Mouse (Mus musculus): ENCODE results near the gene Zfp385b. TPM values are rescaled to one million over a fixed set of nuclear protein-coding genes. Genes with fewer than 3 reads are reported as not detected.

Gene Zfp385b
- polyA plus RNA-seq, 1 experiment from 2014 or later, result 6.1 TPM

DNA sequence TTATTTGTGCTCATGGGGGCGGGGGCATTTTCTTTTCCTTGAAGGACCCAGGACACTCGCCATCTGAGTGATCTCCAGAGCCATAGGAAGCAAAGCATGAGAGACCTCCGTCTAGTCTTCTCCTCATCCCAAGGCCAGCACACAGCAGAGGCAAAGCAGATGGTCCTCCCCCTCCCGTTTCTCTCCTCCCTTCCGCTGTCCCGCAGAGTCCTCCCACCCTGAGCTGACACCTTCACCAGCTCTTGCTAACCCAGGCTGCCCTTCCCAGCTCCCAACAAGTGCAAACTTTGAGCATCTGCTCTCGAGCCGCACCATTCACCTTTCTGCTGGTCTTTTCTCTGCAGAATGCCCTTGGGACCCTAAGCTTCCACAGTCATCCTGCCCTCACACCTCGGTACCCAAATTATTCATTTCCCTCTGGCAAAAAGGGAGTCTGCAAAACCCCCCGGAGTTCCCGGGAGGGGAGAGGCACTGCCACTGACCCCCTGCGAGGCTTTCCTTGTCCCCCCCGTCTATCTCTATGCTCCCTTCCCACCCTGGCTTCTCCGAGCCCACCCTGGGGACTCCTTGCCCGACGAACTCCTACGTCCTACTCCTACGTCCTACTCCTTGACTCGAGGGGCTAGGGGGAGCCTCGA lies 3.5 kb downstream of the Zfp385b start:
- Histone ChIP-seq H3K4me3 (replicated peaks) (peak overlapping the region; percentile 74), H3K27me3 (peaks cover 42% of the 10 kb centered on the region), H3K36me3 (no peaks in the 10 kb centered on the region), H3K4me2 (replicated peaks) (peak overlapping the region; percentile 99), H3K9ac (replicated peaks) (peak overlapping the region; percentile 74), H3K4me1 (replicated peaks) (peaks cover 12% of the 10 kb centered on the region), H3K9me3 (no peaks in the 10 kb centered on the region), H3K27ac (no peak overlapping the region)
- ATAC-seq, result peak; percentile 34; the same call in 1 of the 2 replicates
- 8% methylated on average over 20 of the region's 20 CpGs for WGBS

DNA sequence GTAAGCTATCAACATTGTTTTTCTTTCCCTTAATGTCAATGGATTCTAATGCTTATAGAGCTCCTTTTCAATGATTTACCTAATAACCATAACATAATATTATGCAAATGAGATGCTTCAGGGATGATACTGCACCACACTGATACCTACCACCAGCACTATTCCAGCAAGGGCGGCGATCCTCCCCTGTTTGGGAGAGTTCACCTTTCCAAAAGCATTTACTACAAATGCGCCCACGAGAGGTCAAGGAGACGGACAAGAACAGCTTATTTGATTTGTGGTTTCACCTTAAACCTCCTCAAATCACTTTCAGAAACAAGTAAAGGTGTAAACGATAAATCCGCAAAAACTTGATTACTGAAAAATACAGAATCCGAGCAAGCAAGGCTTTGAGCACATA lies 4.5 kb downstream of the Zfp385b start:
- Histone ChIP-seq H3K4me2 (replicated peaks) (no peak overlapping the region), H3K36me3 (no peaks in the 10 kb centered on the region), H3K27ac (no peak overlapping the region), H3K9ac (replicated peaks) (no peak overlapping the region), H3K27me3 (peaks cover 42% of the 10 kb centered on the region), H3K9me3 (no peaks in the 10 kb centered on the region), H3K4me3 (replicated peaks) (no peak overlapping the region), H3K4me1 (replicated peaks) (peaks cover 12% of the 10 kb centered on the region)
- no peak for ATAC-seq
- WGBS, result 89% methylated on average over 8 of the region's 8 CpGs

DNA sequence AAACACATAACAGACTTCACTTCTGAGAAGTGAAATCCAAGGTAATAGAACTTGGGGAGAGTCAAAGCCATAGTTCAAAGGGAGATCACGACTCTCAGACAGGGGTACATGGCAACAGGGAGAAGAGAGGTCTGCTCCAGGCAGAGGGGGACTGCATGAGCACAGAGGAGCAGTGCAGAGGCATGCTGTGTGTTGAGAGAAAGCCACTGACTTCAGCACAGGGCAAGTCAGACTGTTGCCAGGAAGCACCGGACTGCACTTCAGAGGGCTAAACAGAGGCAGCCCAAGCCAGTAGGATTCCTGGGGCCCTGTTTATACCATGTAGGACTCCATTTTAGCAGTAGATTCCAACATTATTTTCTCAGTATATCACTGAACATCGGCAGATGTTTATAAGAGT lies 6.4 kb downstream of the Zfp385b start:
- H3K9me3 ChIP-seq, result no peaks in the 10 kb centered on the region
- H3K4me1 ChIP-seq (replicated peaks), result peaks cover 12% of the 10 kb centered on the region
- no peak overlapping the region for H3K9ac ChIP-seq (replicated peaks)
- no peak overlapping the region for H3K4me3 ChIP-seq (replicated peaks)
- H3K27ac ChIP-seq, result no peak overlapping the region
- 83% methylated on average over 3 of the region's 3 CpGs for WGBS
- H3K27me3 ChIP-seq, result peaks cover 34% of the 10 kb centered on the region
- H3K4me2 ChIP-seq (replicated peaks), result no peak overlapping the region
- no peak for ATAC-seq
- H3K36me3 ChIP-seq, result no peaks in the 10 kb centered on the region

DNA sequence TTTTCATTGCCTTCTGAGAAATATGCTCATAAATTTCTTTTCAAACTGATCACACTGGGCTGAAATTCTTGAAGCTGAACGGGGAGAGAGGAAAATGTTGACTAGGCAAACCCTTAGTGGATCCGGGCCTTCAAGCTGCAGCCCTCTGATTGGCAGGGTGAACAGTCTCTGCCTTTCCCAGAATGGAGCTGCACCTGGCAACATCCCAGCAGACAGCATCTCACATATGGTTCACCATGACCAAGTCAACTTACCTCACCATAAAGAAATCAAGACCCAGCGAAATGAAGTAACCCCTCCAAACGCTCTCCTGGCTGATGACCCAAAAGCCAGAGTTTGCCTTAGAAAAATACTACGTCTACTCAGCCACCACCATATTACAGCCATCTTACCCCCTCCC lies 8.7 kb downstream of the Zfp385b start:
- H3K27ac ChIP-seq, result no peak overlapping the region
- WGBS, result 96% methylated on average over 5 of the region's 5 CpGs
- H3K4me1 ChIP-seq (replicated peaks), result no peaks in the 10 kb centered on the region
- no peak overlapping the region for H3K4me2 ChIP-seq (replicated peaks)
- no peak for ATAC-seq
- H3K27me3 ChIP-seq, result peaks cover 21% of the 10 kb centered on the region
- H3K36me3 ChIP-seq, result no peaks in the 10 kb centered on the region
- H3K4me3 ChIP-seq (replicated peaks), result no peak overlapping the region
- no peak overlapping the region for H3K9ac ChIP-seq (replicated peaks)
- H3K9me3 ChIP-seq, result no peaks in the 10 kb centered on the region

DNA sequence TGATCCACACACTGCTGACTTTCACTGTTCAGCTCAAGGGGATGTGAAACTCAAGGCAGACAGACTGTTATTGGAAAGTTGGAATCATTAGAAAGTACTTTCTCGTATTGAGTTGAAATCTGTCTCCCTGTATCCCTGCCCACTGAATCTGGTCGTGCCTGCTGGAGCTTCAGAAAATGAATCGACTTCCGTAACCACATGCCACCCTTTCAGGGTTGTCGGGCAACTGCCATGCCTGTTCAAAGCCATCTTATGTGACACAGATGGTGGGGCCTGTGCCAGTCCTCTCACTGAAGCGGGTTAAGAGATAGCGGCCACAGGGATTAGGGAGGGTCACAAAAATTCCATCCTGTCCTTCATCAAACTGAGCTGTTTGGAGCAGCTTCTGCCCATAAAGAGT lies 14.7 kb downstream of the Zfp385b start:
- H3K36me3 ChIP-seq, result no peaks in the 10 kb centered on the region
- no peak overlapping the region for H3K27ac ChIP-seq
- H3K27me3 ChIP-seq, result no peaks in the 10 kb centered on the region
- ATAC-seq, result no peak
- H3K4me2 ChIP-seq (replicated peaks), result no peak overlapping the region
- 91% methylated on average over 7 of the region's 7 CpGs for WGBS
- H3K9me3 ChIP-seq, result no peaks in the 10 kb centered on the region
- no peak overlapping the region for H3K4me3 ChIP-seq (replicated peaks)
- H3K9ac ChIP-seq (replicated peaks), result no peak overlapping the region
- H3K4me1 ChIP-seq (replicated peaks), result no peaks in the 10 kb centered on the region

DNA sequence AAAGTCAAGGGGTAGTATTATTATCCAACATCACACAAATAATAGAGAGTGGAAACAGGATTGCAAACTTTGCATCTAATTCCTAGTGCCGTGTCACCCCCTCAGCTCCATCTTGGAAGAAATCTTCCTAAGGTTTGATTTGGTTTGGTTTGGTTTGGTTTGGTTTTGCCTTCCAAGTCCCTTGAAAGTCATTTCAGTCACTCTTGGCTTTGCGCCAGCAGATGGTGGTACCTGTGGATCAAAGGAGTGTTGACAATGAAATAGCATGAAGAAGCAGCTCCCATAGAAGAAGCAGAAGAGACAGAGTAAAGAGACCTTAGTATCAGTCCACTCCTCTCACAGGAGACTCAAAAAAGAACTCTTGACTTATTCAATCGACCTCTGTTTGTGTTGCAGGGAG lies 17.1 kb downstream of the Zfp385b start:
- no peak for ATAC-seq
- no peak overlapping the region for H3K4me3 ChIP-seq (replicated peaks)
- H3K4me2 ChIP-seq (replicated peaks), result no peak overlapping the region
- 91% methylated on average over 3 of the region's 3 CpGs for WGBS
- no peaks in the 10 kb centered on the region for H3K4me1 ChIP-seq (replicated peaks)
- no peaks in the 10 kb centered on the region for H3K9me3 ChIP-seq
- H3K9ac ChIP-seq (replicated peaks), result no peak overlapping the region
- H3K36me3 ChIP-seq, result no peaks in the 10 kb centered on the region
- H3K27ac ChIP-seq, result no peak overlapping the region
- no peaks in the 10 kb centered on the region for H3K27me3 ChIP-seq

DNA sequence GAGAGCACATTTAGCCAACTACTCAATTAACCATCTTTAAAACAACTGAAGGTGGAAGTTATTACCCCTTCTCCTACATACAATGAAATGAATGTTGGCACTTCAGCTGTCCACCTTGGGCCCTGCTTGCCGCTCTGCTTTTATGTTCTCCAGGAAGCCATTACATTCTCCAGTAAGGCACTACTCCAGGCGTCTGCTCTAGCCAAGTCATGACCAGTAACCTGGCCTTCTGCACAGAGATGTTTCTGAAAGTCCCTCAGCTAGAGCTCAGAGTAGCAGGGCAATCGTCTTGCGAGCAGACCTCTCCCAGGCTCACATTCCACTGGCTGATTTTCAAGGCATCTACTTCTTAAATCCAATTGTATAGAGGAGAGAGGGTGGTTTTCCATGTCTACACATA lies 18.0 kb downstream of the Zfp385b start:
- Histone ChIP-seq H3K9me3 (no peaks in the 10 kb centered on the region), H3K4me2 (replicated peaks) (no peak overlapping the region), H3K27ac (no peak overlapping the region), H3K36me3 (no peaks in the 10 kb centered on the region), H3K9ac (replicated peaks) (no peak overlapping the region), H3K4me3 (replicated peaks) (no peak overlapping the region), H3K4me1 (replicated peaks) (no peaks in the 10 kb centered on the region), H3K27me3 (no peaks in the 10 kb centered on the region)
- 93% methylated on average over 4 of the region's 4 CpGs for WGBS
- no peak for ATAC-seq

DNA sequence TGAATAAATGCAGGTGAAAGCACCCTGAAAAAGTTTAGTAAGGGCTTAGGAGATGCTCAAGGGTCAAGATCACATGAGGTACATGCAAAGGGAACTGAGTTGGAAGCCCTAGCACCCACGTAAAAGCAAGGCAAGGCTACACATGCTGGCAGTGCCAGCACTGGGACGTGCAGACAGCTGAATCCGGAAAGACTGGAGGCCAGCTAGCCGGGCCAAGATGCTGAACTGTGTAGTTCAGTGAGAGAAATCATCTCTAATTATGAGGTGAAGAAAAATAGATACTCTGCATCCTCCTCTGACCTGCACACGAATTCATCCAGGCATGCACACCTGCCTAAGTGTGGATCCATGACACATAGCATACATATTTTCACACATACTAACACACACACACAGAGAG lies 18.4 kb downstream of the Zfp385b start:
- Histone ChIP-seq H3K27ac (no peak overlapping the region), H3K9ac (replicated peaks) (no peak overlapping the region), H3K36me3 (no peaks in the 10 kb centered on the region), H3K4me1 (replicated peaks) (no peaks in the 10 kb centered on the region), H3K4me3 (replicated peaks) (no peak overlapping the region), H3K4me2 (replicated peaks) (no peak overlapping the region), H3K9me3 (no peaks in the 10 kb centered on the region), H3K27me3 (no peaks in the 10 kb centered on the region)
- no peak for ATAC-seq
- 88% methylated on average over 5 of the region's 5 CpGs for WGBS

DNA sequence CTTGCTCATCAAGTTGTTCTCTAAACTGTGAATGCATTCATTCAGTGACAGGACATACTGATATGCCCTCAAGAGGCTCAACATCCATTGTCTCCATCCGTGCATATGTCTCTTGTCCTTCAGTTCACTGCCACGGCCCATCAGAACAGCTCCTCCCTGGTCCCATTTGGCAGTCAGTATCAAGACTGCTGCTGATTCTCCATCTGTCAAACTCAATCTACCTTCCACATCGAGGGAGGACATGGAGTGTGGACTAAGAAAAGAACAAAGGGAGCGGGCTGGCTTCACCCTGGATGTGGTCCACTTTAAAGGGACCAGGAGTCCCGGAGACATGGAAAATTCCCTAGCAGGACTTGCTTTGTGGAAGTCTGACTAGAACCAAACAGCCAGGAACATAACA lies 22.2 kb downstream of the Zfp385b start:
- ATAC-seq, result no peak
- 78% methylated on average over 5 of the region's 5 CpGs for WGBS
- no peaks in the 10 kb centered on the region for H3K27me3 ChIP-seq

DNA sequence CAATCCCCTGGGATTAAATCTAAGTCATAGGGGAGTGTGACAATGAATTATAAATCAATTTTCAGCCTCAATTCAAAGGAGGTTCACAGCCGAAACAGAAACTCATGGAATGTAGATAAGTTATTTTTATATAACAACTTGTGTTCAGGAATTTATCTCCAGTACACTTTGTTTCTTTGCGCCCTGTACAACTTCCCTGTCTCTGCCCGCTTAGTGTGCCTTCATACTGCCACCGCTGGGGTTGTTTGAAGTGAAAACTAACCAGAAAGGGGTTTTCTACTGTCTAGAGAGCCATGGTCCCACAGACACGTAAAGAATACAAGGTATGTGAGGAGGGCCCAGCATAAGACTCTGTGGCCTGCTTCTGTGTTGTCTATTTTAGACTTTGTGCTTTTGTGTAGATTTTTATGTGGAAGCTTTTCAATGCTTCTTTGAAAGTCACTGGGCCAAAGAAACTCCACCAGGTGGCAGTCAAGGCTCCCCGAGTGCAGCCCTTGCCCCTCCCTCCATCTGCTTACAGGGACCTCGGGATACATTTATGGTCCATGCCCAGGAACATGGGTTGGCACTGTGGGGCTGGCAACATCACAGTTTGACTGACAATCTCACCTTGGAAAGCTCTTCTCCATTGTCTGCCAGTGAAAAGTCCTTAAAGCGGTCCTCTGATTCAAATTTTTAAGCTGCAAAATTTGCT lies 23.4 kb downstream of the Zfp385b start:
- 71% methylated on average over 8 of the region's 8 CpGs for WGBS
- Histone ChIP-seq H3K9me3 (no peaks in the 10 kb centered on the region), H3K4me2 (replicated peaks) (no peak overlapping the region), H3K4me1 (replicated peaks) (no peaks in the 10 kb centered on the region), H3K27me3 (no peaks in the 10 kb centered on the region), H3K36me3 (no peaks in the 10 kb centered on the region), H3K27ac (no peak overlapping the region), H3K9ac (replicated peaks) (no peak overlapping the region), H3K4me3 (replicated peaks) (no peak overlapping the region)
- no peak for ATAC-seq

More for the DNA sequence above, 22.2 kb downstream of the Zfp385b start:
- Histone ChIP-seq H3K4me3 (replicated peaks) (no peak overlapping the region), H3K4me2 (replicated peaks) (no peak overlapping the region), H3K9ac (replicated peaks) (no peak overlapping the region), H3K9me3 (no peaks in the 10 kb centered on the region), H3K4me1 (replicated peaks) (no peaks in the 10 kb centered on the region), H3K27ac (no peak overlapping the region), H3K36me3 (no peaks in the 10 kb centered on the region)

DNA sequence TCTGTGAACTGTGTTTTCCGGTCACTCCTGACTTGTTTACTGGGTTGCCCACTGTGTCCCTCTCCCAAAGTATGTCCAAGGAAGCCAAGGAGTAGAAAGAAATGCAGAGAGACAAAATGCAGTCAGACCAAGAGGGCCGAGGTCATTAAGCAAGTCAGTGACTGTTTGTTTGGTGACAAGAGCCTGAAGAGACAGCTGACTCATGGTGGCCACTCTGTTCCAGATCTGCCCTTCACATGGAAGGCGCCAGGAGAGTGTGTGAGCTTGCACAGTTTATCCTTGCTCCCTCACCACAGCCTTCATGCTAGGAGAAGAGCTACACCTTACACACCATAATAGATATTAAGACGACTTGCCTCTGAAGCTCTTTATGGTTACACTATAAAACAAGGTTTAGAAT lies 28.6 kb downstream of the Zfp385b start:
- Histone ChIP-seq H3K4me1 (replicated peaks) (no peaks in the 10 kb centered on the region), H3K27me3 (no peaks in the 10 kb centered on the region), H3K9ac (replicated peaks) (no peak overlapping the region), H3K27ac (no peak overlapping the region), H3K4me3 (replicated peaks) (no peak overlapping the region), H3K4me2 (replicated peaks) (no peak overlapping the region), H3K36me3 (no peaks in the 10 kb centered on the region), H3K9me3 (no peaks in the 10 kb centered on the region)
- ATAC-seq, result no peak
- 94% methylated on average over 4 of the region's 4 CpGs for WGBS

DNA sequence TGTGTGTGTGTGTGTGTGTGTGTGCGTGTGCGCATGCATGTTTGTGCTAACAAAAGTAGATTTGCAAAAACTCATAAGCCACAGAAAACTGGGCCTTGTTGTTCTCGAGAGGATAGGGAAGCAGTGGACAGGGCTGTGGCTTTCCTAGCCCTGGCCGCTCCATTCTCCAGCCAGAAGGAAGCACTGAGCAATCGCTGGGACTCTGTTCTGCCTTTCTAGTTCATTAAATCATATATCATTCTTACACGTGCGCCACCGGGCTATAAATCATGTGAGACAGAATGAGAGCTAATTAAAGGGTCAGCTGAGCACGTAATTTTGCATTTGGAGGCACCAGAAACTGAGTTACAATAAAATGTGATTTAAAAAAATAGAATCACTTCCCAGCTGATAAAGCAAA lies 29.1 kb downstream of the Zfp385b start:
- H3K9ac ChIP-seq (replicated peaks), result no peak overlapping the region
- no peaks in the 10 kb centered on the region for H3K27me3 ChIP-seq
- ATAC-seq, result no peak
- H3K4me1 ChIP-seq (replicated peaks), result no peaks in the 10 kb centered on the region
- H3K36me3 ChIP-seq, result no peaks in the 10 kb centered on the region
- WGBS, result 88% methylated on average over 9 of the region's 9 CpGs
- no peak overlapping the region for H3K4me3 ChIP-seq (replicated peaks)
- no peak overlapping the region for H3K4me2 ChIP-seq (replicated peaks)
- no peaks in the 10 kb centered on the region for H3K9me3 ChIP-seq
- no peak overlapping the region for H3K27ac ChIP-seq

DNA sequence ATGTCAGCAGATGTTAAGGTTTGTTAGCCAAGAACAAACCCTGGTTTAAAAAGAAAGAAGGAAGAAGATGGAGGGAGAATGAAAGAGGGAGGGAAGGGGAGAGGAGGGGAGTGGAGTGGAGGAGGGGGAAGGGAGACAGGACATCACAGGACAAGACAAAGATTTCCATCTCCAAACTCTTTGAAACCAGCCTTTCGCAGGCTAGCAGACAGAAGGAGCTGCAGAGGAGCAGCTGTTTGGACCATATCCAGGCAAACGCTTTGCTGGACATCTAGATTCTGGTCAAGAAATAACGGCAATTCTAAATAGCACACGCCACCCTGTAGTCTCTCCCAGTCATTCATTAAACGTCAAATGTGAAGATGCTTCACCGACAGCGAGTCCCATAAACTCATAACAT lies 38.0 kb downstream of the Zfp385b start:
- Histone ChIP-seq H3K9ac (replicated peaks) (no peak overlapping the region), H3K4me2 (replicated peaks) (no peak overlapping the region), H3K4me1 (replicated peaks) (peaks cover 16% of the 10 kb centered on the region), H3K27me3 (no peaks in the 10 kb centered on the region), H3K27ac (no peak overlapping the region), H3K9me3 (no peaks in the 10 kb centered on the region), H3K4me3 (replicated peaks) (no peak overlapping the region), H3K36me3 (no peaks in the 10 kb centered on the region)
- no peak for ATAC-seq
- WGBS, result 88% methylated on average over 7 of the region's 7 CpGs
